Mouse (Mus musculus): ENCODE measurements at regions not wholly inside any gene's neighbourhood (a gene's known extent, or its start where the extent isn't known, plus 50 kb on each side); places are given as distances from the start of the nearest gene placed in this dataset.

- H3K4me3 ChIP-seq (ENCODE audit: insufficient read depth in 1 of 2, low read depth in 1 of 2, low read length in 2 of 2, poor library complexity in 1 of 2, severe bottlenecking in 1 of 2), result no peak overlapping the region
- no peak for DNase-seq (ENCODE audit: low read depth, low spot score)
These were observed 122.8 kb downstream of the Ddx11 start for GRCm38 (mm10) chr17:66246031-66246534.

GRCm38 (mm10) chr17:66251495-66251894 lies 128.2 kb downstream of the Ddx11 start:
- TF ChIP-seq ZNF384 (IDR thresholded peaks at IDR 0.05; ENCODE audit: low read depth, low read length) (no peak), CHD2 (IDR thresholded peaks at IDR 0.05; ENCODE audit: low read depth, low read length) (no peak), ZC3H11A (IDR thresholded peaks at IDR 0.05; ENCODE audit: borderline replicate concordance, low read depth, low read length) (no peak), MAFK (IDR thresholded peaks at IDR 0.05; ENCODE audit: insufficient read depth, low read depth, low read length) (no peak), HCFC1 (IDR thresholded peaks at IDR 0.05; ENCODE audit: borderline replicate concordance, insufficient read depth, low read length) (no peak)
- H3K4me1 ChIP-seq (ENCODE audit: control insufficient read depth in 2 of 2, insufficient read depth in 2 of 2, low read length in 2 of 2, poor library complexity in 1 of 2), result no peaks in the 10 kb centered on the region; a peak in 1 of 4 replicates
- H3K36me3 ChIP-seq (ENCODE audit: control insufficient read depth, insufficient read depth, low read length, poor library complexity, severe bottlenecking), result no peaks in the 10 kb centered on the region
- in situ Hi-C loops (cut with MboI; ENCODE audit: low sequenced_read_pairs in 2 of 2, unreplicated experiment in 2 of 2), result no loop called here
- no peak overlapping the region for H3K27ac ChIP-seq (ENCODE audit: insufficient read depth, low read depth, low read length, poor library complexity, severe bottlenecking)
- no peak for DNase-seq (ENCODE audit: low read depth, low spot score)
- no peak overlapping the region for H3K9ac ChIP-seq (ENCODE audit: insufficient read depth, low read depth, low read length, poor library complexity, severe bottlenecking)
- H3K4me3 ChIP-seq (ENCODE audit: insufficient read depth in 1 of 2, low read depth in 1 of 2, low read length in 2 of 2, poor library complexity in 1 of 2, severe bottlenecking in 1 of 2), result no peak overlapping the region
- H3K9me3 ChIP-seq (ENCODE audit: control insufficient read depth, insufficient read depth, low read depth, low read length), result no peaks in the 10 kb centered on the region

More at GRCm38 (mm10) chr17:66246031-66246534, 122.8 kb downstream of the Ddx11 start:
- Histone ChIP-seq H3K27ac (ENCODE audit: insufficient read depth, low read depth, low read length, poor library complexity, severe bottlenecking) (no peak overlapping the region), H3K36me3 (ENCODE audit: control insufficient read depth, insufficient read depth, low read length, poor library complexity, severe bottlenecking) (no peaks in the 10 kb centered on the region), H3K4me1 (ENCODE audit: control insufficient read depth in 2 of 2, insufficient read depth in 2 of 2, low read length in 2 of 2, poor library complexity in 1 of 2) (peaks cover 0 to 3% of the 10 kb centered on the region in 2 experiments; a peak in 2 of 4 replicates), H3K9me3 (ENCODE audit: control insufficient read depth, insufficient read depth, low read depth, low read length) (no peaks in the 10 kb centered on the region), H3K9ac (ENCODE audit: insufficient read depth, low read depth, low read length, poor library complexity, severe bottlenecking) (no peak overlapping the region)
- TF ChIP-seq MAFK (IDR thresholded peaks at IDR 0.05; ENCODE audit: insufficient read depth, low read depth, low read length) (no peak), ZC3H11A (IDR thresholded peaks at IDR 0.05; ENCODE audit: borderline replicate concordance, low read depth, low read length) (no peak), CHD2 (IDR thresholded peaks at IDR 0.05; ENCODE audit: low read depth, low read length) (no peak), HCFC1 (IDR thresholded peaks at IDR 0.05; ENCODE audit: borderline replicate concordance, insufficient read depth, low read length) (no peak), ZNF384 (IDR thresholded peaks at IDR 0.05; ENCODE audit: low read depth, low read length) (no peak)
- in situ Hi-C loops (cut with MboI; ENCODE audit: low sequenced_read_pairs in 2 of 2, unreplicated experiment in 2 of 2), result loop anchor here in 1 of 2 experiments (25.0 kb wide), 1 partner anchor 516 kb away; no protein-coding TSS in a partner anchor

- no peak overlapping the region for H3K27ac ChIP-seq (ENCODE audit: insufficient read depth, low read depth, low read length, poor library complexity, severe bottlenecking)
- TF ChIP-seq MAFK (IDR thresholded peaks at IDR 0.05; ENCODE audit: insufficient read depth, low read depth, low read length) (no peak), ZNF384 (IDR thresholded peaks at IDR 0.05; ENCODE audit: low read depth, low read length) (no peak), HCFC1 (IDR thresholded peaks at IDR 0.05; ENCODE audit: borderline replicate concordance, insufficient read depth, low read length) (no peak)
- in situ Hi-C loops (cut with MboI; ENCODE audit: low sequenced_read_pairs in 2 of 2, unreplicated experiment in 2 of 2), result no loop called here
- H3K4me1 ChIP-seq (ENCODE audit: control insufficient read depth in 2 of 2, insufficient read depth in 2 of 2, low read length in 2 of 2, poor library complexity in 1 of 2), result no peaks in the 10 kb centered on the region
- DNase-seq (ENCODE audit: low read depth, low spot score), result no peak
- no peaks in the 10 kb centered on the region for H3K36me3 ChIP-seq (ENCODE audit: control insufficient read depth, insufficient read depth, low read length, poor library complexity, severe bottlenecking)
- H3K9me3 ChIP-seq (ENCODE audit: control insufficient read depth, insufficient read depth, low read depth, low read length), result no peaks in the 10 kb centered on the region
- no peak overlapping the region for H3K9ac ChIP-seq (ENCODE audit: insufficient read depth, low read depth, low read length, poor library complexity, severe bottlenecking)
- no peak overlapping the region for H3K4me3 ChIP-seq (ENCODE audit: insufficient read depth in 1 of 2, low read depth in 1 of 2, low read length in 2 of 2, poor library complexity in 1 of 2, severe bottlenecking in 1 of 2)
These were observed 129.6 kb downstream of the Ddx11 start for GRCm38 (mm10) chr17:66252926-66253325.

- TF ChIP-seq MAFK (IDR thresholded peaks at IDR 0.05; ENCODE audit: insufficient read depth, low read depth, low read length), result no peak
- no peaks in the 10 kb centered on the region for H3K36me3 ChIP-seq (ENCODE audit: control insufficient read depth, insufficient read depth, low read length, poor library complexity, severe bottlenecking)
- no peaks in the 10 kb centered on the region for H3K9me3 ChIP-seq (ENCODE audit: control insufficient read depth, insufficient read depth, low read depth, low read length)
- H3K4me1 ChIP-seq (ENCODE audit: control insufficient read depth in 2 of 2, insufficient read depth in 2 of 2, low read length in 2 of 2, poor library complexity in 1 of 2), result no peaks in the 10 kb centered on the region
- no peak overlapping the region for H3K4me3 ChIP-seq (ENCODE audit: insufficient read depth in 1 of 2, low read depth in 1 of 2, low read length in 2 of 2, poor library complexity in 1 of 2, severe bottlenecking in 1 of 2)
- no peak overlapping the region for H3K9ac ChIP-seq (ENCODE audit: insufficient read depth, low read depth, low read length, poor library complexity, severe bottlenecking)
- no peak for DNase-seq (ENCODE audit: low read depth, low spot score)
- in situ Hi-C loops (cut with MboI; ENCODE audit: low sequenced_read_pairs in 2 of 2, unreplicated experiment in 2 of 2), result no loop called here
- H3K27ac ChIP-seq (ENCODE audit: insufficient read depth, low read depth, low read length, poor library complexity, severe bottlenecking), result no peak overlapping the region
These were observed 136.4 kb downstream of the Ddx11 start for GRCm38 (mm10) chr17:66259697-66260096.

- no peak for DNase-seq (ENCODE audit: low read depth, low spot score)
- in situ Hi-C loops (cut with MboI; ENCODE audit: low sequenced_read_pairs in 2 of 2, unreplicated experiment in 2 of 2), result no loop called here
These were observed 139.4 kb downstream of the Ddx11 start for GRCm38 (mm10) chr17:66262681-66263240.

More at GRCm38 (mm10) chr17:66262681-66263240, 139.4 kb downstream of the Ddx11 start:
- Histone ChIP-seq H3K36me3 (ENCODE audit: control insufficient read depth, insufficient read depth, low read length, poor library complexity, severe bottlenecking) (no peaks in the 10 kb centered on the region), H3K4me1 (ENCODE audit: control insufficient read depth in 2 of 2, insufficient read depth in 2 of 2, low read length in 2 of 2, poor library complexity in 1 of 2) (no peaks in the 10 kb centered on the region), H3K4me3 (ENCODE audit: insufficient read depth in 1 of 2, low read depth in 1 of 2, low read length in 2 of 2, poor library complexity in 1 of 2, severe bottlenecking in 1 of 2) (no peak overlapping the region), H3K9ac (ENCODE audit: insufficient read depth, low read depth, low read length, poor library complexity, severe bottlenecking) (no peak overlapping the region), H3K27ac (ENCODE audit: insufficient read depth, low read depth, low read length, poor library complexity, severe bottlenecking) (no peak overlapping the region), H3K9me3 (ENCODE audit: control insufficient read depth, insufficient read depth, low read depth, low read length) (no peaks in the 10 kb centered on the region)
- TF ChIP-seq HCFC1 (IDR thresholded peaks at IDR 0.05; ENCODE audit: borderline replicate concordance, insufficient read depth, low read length), result no peak
